Mouse (Mus musculus) liver, embryonic 14.5 days (tissue): ENCODE measurements around the gene Ptrhd1. TPM values are rescaled to one million over a fixed set of nuclear protein-coding genes. Genes with fewer than 3 reads are reported as not detected.

Experiments
- ATAC-seq: fragments of 200-750 bp; cut with Nextera tagmentation; 2 replicates; pipeline ENCODE4 v1.8.0; 2017; ENCODE audit warnings: moderate number of reproducible peaks, mild to moderate bottlenecking, moderate library complexity; ENCODE audit not compliant: insufficient read depth
- DNase-seq, 3 experiments: peaks; one replicate each; pipeline ENCODE4 v3.0.0-alpha.2; 2012 to 2013; ENCODE audit warnings: low read depth in 3 of 3, low spot score in 3 of 3
- H3K27ac ChIP-seq: fragments of 300-500 bp; sonication (generic); 2 replicates; pipeline ENCODE4 v1.5.1; 2014; ENCODE audit warnings: moderate library complexity, mild to moderate bottlenecking, control low read depth, inconsistent platforms
- H3K27me3 ChIP-seq: fragments of 300-500 bp; sonication (generic); 2 replicates; pipeline ENCODE4 v1.6.1; 2014; ENCODE audit warnings: mild to moderate bottlenecking, low read length, moderate library complexity; ENCODE audit not compliant: control insufficient read depth, insufficient read depth
- H3K36me3 ChIP-seq: fragments of 300-500 bp; sonication (generic); replicated peaks from 2 replicates; pipeline ENCODE4 v1.6.1; 2014; ENCODE audit warnings: low read depth; ENCODE audit not compliant: control insufficient read depth, insufficient read depth
- H3K4me1 ChIP-seq, 2 experiments: fragments of 200-500 bp in 1 of 2; fragments of 300-500 bp in 1 of 2; sonication (generic) in 1 of 2; replicated peaks; 2 replicates each; pipeline ENCODE4 v1.6.1; 2012 to 2014; ENCODE audit warnings: antibody characterized with exemption in 1 of 2, inconsistent platforms in 1 of 2, low read length in 1 of 2; ENCODE audit not compliant: control insufficient read depth in 2 of 2, insufficient read depth in 2 of 2
- H3K4me2 ChIP-seq: fragments of 300-500 bp; sonication (generic); 2 replicates; pipeline ENCODE4 v1.6.1; 2014; ENCODE audit warnings: low read depth, mild to moderate bottlenecking, control low read depth, moderate library complexity
- H3K4me3 ChIP-seq, 2 experiments: fragments of 200-500 bp in 1 of 2; fragments of 300-500 bp in 1 of 2; sonication (generic) in 1 of 2; 2 replicates each; pipeline ENCODE4 v1.5.1; 2012 to 2014; ENCODE audit warnings: low read depth in 2 of 2, low read length in 2 of 2, mild to moderate bottlenecking in 2 of 2, control low read depth in 1 of 2, inconsistent platforms in 1 of 2, moderate library complexity in 1 of 2; ENCODE audit not compliant: insufficient read depth in 1 of 2
- H3K9ac ChIP-seq: fragments of 300-500 bp; sonication (generic); replicated peaks from 2 replicates; pipeline ENCODE4 v1.6.1; 2014; ENCODE audit warnings: mild to moderate bottlenecking, control low read depth, moderate library complexity
- H3K9me3 ChIP-seq: fragments of 300-500 bp; sonication (generic); 2 replicates; pipeline ENCODE4 v1.6.1; 2016; ENCODE audit warnings: low read length, mixed read lengths; ENCODE audit not compliant: control insufficient read depth
- CTCF ChIP-seq: IDR thresholded peaks from 2 replicates; pipeline ENCODE4 v1.5.1; 2016; ENCODE audit warnings: antibody characterized with exemption, low read depth, control low read depth
- EP300 ChIP-seq: IDR thresholded peaks from 2 replicates; pipeline ENCODE4 v1.6.1; 2016; ENCODE audit warnings: antibody characterized with exemption, low read depth
- WGBS: fragments of 180-500 bp; shearing (Covaris S2); extraction: QIAGEN DNeasy Blood & Tissue Kit; methylation state at CpG from one replicate; pipeline ENCODE4 v1.1.7; 2014; ENCODE audit not compliant: insufficient replicate concordance; 5-methylcytosine and 5-hydroxymethylcytosine counted together
- polyA plus RNA-seq, 2 experiments: library from polyadenylated mRNA; depleted of rRNA in 1 of 2; stranded (reverse) in 1 of 2; unstranded in 1 of 2; fragments of >200 nt; fragmentation: Nextera tagmentation in 1 of 2; extraction: Ambion mirVana in 1 of 2; gene quantifications; 2 replicates each; pipeline versions ENCODE4 v1.2.1 to v1.2.3; 2012 to 2014

Gene Ptrhd1
- polyA plus RNA-seq, 2 experiments: 1.8 to 3.1 TPM

DNA sequence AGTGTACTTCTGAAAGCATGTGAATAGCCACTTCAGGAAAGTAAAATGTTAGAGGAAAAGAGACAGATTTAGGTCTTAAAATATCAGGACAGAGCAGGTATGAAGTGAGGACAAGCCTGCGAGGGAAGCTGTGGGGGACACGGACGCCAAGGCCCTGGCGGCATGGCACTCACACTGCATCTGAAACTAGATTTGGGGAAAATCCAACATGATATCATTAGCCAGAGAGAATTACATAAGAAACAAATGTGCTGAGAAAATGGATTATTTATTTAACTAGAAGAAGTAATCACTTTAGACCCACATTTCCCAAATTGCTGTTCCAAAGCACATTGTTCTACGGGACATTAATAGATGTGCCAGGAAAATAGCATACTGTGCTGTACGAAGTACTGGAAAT, 37.3 kb downstream of the Ptrhd1 start:
- WGBS: 80% methylated on average over 6 of the region's 6 CpGs
- H3K9ac ChIP-seq: no peak overlapping the region
- no peaks in the 10 kb centered on the region for H3K36me3 ChIP-seq
- no peak for ATAC-seq
- no peaks in the 10 kb centered on the region for H3K27me3 ChIP-seq
- no peak overlapping the region for H3K27ac ChIP-seq
- no peak overlapping the region for H3K4me3 ChIP-seq
- DNase-seq: no peak
- H3K9me3 ChIP-seq: no peaks in the 10 kb centered on the region
- H3K4me1 ChIP-seq: no peaks in the 10 kb centered on the region
- TF ChIP-seq CTCF: no peak
- no peak for TF ChIP-seq EP300
- no peak overlapping the region for H3K4me2 ChIP-seq

DNA sequence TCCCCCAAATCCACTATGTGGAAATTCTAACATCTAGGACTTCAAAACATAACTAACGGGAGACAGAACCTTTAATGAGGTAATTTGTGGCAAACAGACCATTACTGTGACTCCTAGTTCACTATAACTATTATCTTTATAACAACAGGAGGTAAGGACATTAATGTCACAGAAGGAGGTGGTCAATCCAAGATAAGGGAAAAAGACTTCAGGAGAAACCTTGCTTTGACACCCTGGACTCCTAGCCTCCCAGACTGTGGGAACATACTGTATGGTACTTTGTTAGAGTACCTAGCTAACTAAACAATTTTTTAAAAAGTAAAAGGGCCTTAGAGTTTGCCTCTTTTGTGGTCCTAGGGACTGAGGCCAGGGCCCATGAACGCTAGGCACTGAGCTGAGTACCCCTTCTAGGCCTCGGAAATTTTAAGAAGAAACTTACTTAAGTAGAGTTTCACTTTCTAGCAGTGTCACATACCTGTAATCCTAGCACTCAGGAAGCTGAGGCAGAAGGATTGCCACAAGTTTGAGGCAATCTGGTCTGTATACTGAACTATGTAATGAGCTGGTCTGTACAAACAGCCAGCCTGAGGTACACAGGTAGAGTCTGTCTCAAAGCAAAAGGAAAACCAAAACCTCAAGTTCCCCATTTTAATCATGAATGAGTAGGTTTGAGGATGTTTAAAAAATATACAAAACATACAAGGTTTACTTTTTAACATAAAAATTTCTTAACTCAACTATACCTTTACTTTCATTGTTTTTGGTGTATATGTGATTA, 45.3 kb downstream of the Ptrhd1 start:
- DNase-seq: no peak
- Histone ChIP-seq H3K9me3 (no peaks in the 10 kb centered on the region), H3K4me3 (no peak overlapping the region), H3K27ac (no peak overlapping the region), H3K4me2 (no peak overlapping the region), H3K27me3 (no peaks in the 10 kb centered on the region), H3K4me1 (peaks cover 0 to 6% of the 10 kb centered on the region in 2 experiments; a peak in 1 of 4 replicates), H3K9ac (no peak overlapping the region), H3K36me3 (no peaks in the 10 kb centered on the region)
- TF ChIP-seq CTCF: no peak
- 0 out of 2 replicates have a peak, but pooled peaks have one; percentile 6 for TF ChIP-seq EP300
- 68% methylated on average over 3 of the region's 3 CpGs for WGBS
- ATAC-seq: no peak

DNA sequence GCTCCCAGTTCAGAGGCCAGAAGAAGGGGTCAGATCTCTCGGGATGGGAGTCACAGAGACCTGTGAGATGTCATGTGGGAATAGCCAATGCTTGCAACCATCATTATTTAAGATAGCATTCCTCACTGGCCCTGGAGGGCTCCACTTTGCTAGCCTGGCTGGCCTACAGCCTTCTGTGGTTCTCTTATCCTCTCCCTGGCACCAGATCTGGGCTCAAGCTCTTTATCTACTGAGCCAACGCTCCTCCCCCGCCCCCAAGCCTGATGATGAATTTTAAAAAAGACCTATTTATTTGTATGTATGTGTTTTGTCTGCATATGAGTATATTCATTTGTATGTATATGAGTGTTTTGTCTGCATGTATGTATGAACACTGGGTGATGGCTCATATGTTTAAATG, 46.1 kb downstream of the Ptrhd1 start:
- Histone ChIP-seq H3K36me3 (no peaks in the 10 kb centered on the region), H3K9me3 (no peaks in the 10 kb centered on the region), H3K27ac (no peak overlapping the region), H3K9ac (no peak overlapping the region), H3K4me1 (peaks cover 0 to 6% of the 10 kb centered on the region in 2 experiments; a peak in 1 of 4 replicates), H3K4me3 (no peak overlapping the region), H3K4me2 (no peak overlapping the region), H3K27me3 (no peaks in the 10 kb centered on the region)
- DNase-seq (no peak), ATAC-seq (peak; percentile 45; the same call in 1 of the 2 replicates)
- 40% methylated on average over 3 of the region's 3 CpGs for WGBS
- TF ChIP-seq CTCF (no peak), EP300 (0 out of 2 replicates have a peak, but pooled peaks have one; percentile 21)

DNA sequence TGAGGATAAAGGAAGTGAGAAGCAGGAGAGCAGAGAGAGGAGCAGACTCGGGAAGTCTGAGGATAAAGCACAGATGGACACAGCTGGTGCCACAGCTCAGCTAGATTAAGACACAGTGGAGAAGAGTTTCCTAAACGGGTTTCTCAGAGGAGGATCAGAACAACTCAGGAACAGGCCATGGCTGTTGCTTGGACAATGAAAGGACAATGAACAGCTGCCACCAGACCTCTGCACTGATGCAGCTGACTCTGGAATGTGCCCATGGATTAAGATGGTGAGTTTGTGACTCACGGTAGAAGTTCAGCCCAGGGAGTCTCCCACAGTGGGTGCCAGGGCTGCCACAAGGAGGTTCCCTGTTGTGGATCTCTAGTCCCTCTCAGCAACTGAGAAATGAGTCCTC, 51.4 kb downstream of the Ptrhd1 start:
- Histone ChIP-seq H3K36me3 (no peaks in the 10 kb centered on the region), H3K9me3 (no peaks in the 10 kb centered on the region), H3K27ac (no peak overlapping the region), H3K4me3 (no peak overlapping the region), H3K4me1 (no peaks in the 10 kb centered on the region), H3K4me2 (no peak overlapping the region), H3K9ac (no peak overlapping the region), H3K27me3 (no peaks in the 10 kb centered on the region)
- DNase-seq (no peak), ATAC-seq (no peak)
- TF ChIP-seq CTCF (no peak), EP300 (no peak)
- WGBS: 30% methylated on average over 3 of the region's 3 CpGs

Other genes starting within 250 kb of the Ptrhd1 start
- 0.10 TPM in 2 replicates for gene Efr3b, start 195.1 kb upstream of the Ptrhd1 start, polyA plus RNA-seq (2012; rRNA removed)
- 0.04 and 0.05 TPM in 2 replicates for gene Efr3b, start 195.1 kb upstream of the Ptrhd1 start, polyA plus RNA-seq (2014; fragmentation: Nextera tagmentation; extraction: Ambion mirVana)
- gene Dnajc27, start 151.4 kb upstream of the Ptrhd1 start, polyA plus RNA-seq (2012; rRNA removed): 1.5 and 1.8 TPM in 2 replicates
- 1.2 and 1.7 TPM in 2 replicates for gene Dnajc27, start 151.4 kb upstream of the Ptrhd1 start, polyA plus RNA-seq (2014; fragmentation: Nextera tagmentation; extraction: Ambion mirVana)
- 0.34 and 0.42 TPM in 2 replicates for gene Adcy3, start 100.9 kb upstream of the Ptrhd1 start, polyA plus RNA-seq (2012; rRNA removed)
- 0.18 and 0.40 TPM in 2 replicates for gene Adcy3, start 100.9 kb upstream of the Ptrhd1 start, polyA plus RNA-seq (2014; fragmentation: Nextera tagmentation; extraction: Ambion mirVana)
- 8.5 and 10.5 TPM in 2 replicates for gene Cenpo, start 267 bp downstream of the Ptrhd1 start, polyA plus RNA-seq (2012; rRNA removed)
- 9.4 and 10.9 TPM in 2 replicates for gene Cenpo, start 267 bp downstream of the Ptrhd1 start, polyA plus RNA-seq (2014; fragmentation: Nextera tagmentation; extraction: Ambion mirVana)
- 1.7 and 2.0 TPM in 2 replicates for gene Ncoa1, start 243.2 kb downstream of the Ptrhd1 start, polyA plus RNA-seq (2012; rRNA removed)
- 1.1 and 1.7 TPM in 2 replicates for gene Ncoa1, start 243.2 kb downstream of the Ptrhd1 start, polyA plus RNA-seq (2014; fragmentation: Nextera tagmentation; extraction: Ambion mirVana)